Mouse (Mus musculus): ENCODE data around the gene Smok3a.

DNA sequence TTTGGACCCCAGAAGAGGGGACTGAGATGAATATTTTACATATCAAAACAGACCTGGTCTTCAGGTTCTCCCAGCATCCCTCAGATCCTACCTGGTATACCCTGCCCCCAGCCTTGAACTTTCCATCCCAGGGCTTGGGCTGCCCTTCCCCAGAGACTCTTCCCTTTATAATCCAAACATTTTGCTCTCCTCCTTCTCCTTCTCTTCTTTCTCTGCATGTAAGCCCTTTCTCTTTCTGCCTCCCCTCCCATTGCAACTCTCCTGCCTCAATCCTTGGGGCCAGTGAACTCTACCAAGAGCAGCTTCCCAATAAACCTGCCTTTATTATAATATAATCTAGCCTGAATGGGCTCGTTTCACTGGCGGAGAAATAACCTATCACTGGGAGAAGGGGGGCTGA is 62.9 kb downstream of the Smok3a start:
- TF ChIP-seq CEBPB (IDR thresholded peaks at IDR 0.05; ENCODE audit: insufficient read depth, poor library complexity, severe bottlenecking) (no peak), MYOD1 (IDR thresholded peaks at IDR 0.05; ENCODE audit: control insufficient read depth in 1 of 3, insufficient read length in 2 of 3, low read depth in 2 of 3) (no peak)

Data from myocyte (in vitro differentiated cells).